Mouse (Mus musculus): ENCODE data around the gene Gm8005.
"Not testable (repeated sequence)": the region's sequence is repeated elsewhere in the genome, so short reads cannot be mapped to it uniquely, and the experiment has no call there.

Gene Gm8005

GRCm38 (mm10) chr14:42439573-42439972 lies at the start of gene Gm8005:
Gene Gm8005, minus strand, starts transcription at chr14:42439673.
- DNase-seq: not testable (repeated sequence)

- DNase-seq: not testable (repeated sequence)
Measured at GRCm38 (mm10) chr14:42463581-42463980, 24.1 kb upstream of the Gm8005 start, which contains the start of gene Gm8011. Gene Gm8011, plus strand, starts transcription at chr14:42463881.
